Mouse (Mus musculus): ENCODE results near the gene Rtkn2. TPM values are rescaled to one million over a fixed set of nuclear protein-coding genes. Genes with fewer than 3 reads are reported as not detected.

Rtkn2 gene
- total and polyA plus RNA-seq, 3 experiments: 1.1 to 1.3 TPM; not detected in 1

DNA sequence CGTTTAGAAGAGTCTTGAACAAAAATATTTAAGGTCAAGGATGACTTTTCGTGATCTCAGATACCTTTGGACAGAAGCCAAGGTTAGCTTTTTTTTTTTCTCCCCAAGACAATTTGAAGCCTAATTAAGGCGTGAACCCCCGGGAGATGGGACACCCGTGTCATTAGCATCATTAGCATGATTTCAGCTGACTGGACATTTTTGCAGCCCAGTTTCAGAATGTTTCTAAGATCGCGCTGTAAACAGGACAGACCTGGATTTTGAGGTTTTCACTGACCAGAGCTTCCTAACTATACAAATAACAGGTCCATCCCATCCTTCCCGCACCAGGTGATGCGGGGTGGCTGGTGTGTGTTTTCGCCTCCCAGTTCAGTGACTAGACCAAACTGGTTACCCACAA is 19.8 kb downstream of the Rtkn2 start:
- no peak for DNase-seq (ENCODE audit: low read depth, low spot score)
- no peak overlapping the region for H3K27ac ChIP-seq (ENCODE audit: control insufficient read depth, low read depth, low read length)
- TF ChIP-seq NELFE (IDR thresholded peaks at IDR 0.05; ENCODE audit: low read depth, low read length) (no peak), UBTF (IDR thresholded peaks at IDR 0.05; ENCODE audit: borderline replicate concordance, insufficient read depth, low read depth, low read length) (no peak), GATA1 (IDR thresholded peaks at IDR 0.05; ENCODE audit: low read depth, low read length) (no peak), SMC3 (IDR thresholded peaks at IDR 0.05; ENCODE audit: low read depth, low read length) (no peak), ZKSCAN1 (IDR thresholded peaks at IDR 0.05; ENCODE audit: low read depth, low read length) (no peak), GABPA (IDR thresholded peaks at IDR 0.05; ENCODE audit: low read depth, low read length) (no peak), E2F4 (IDR thresholded peaks at IDR 0.05; ENCODE audit: borderline replicate concordance, low read depth, low read length) (no peak), TAL1 (IDR thresholded peaks at IDR 0.05; ENCODE audit: low read length) (no peak), MAX (IDR thresholded peaks at IDR 0.05; ENCODE audit: low read length) (no peak), ZMIZ1 (IDR thresholded peaks at IDR 0.05; ENCODE audit: low read depth, low read length) (no peak), POLR2AphosphoS5 (IDR thresholded peaks at IDR 0.05; ENCODE audit: borderline replicate concordance, low read depth, low read length) (no peak), KAT2A (conservative IDR thresholded peaks at IDR 0.05; ENCODE audit: low read depth, low read length) (no peak), SIN3A (IDR thresholded peaks at IDR 0.05; ENCODE audit: low read length) (no peak)
- H3K9me3 ChIP-seq (replicated peaks; ENCODE audit: insufficient read depth, low read length): no peaks in the 10 kb centered on the region
- no peaks in the 10 kb centered on the region for H3K4me1 ChIP-seq (ENCODE audit: control insufficient read depth in 1 of 2, insufficient read depth in 2 of 2, low read length in 2 of 2)
- no peaks in the 10 kb centered on the region for H3K27me3 ChIP-seq (ENCODE audit: control insufficient read depth in 1 of 2, insufficient read depth in 2 of 2, low read length in 2 of 2)
- no peaks in the 10 kb centered on the region for H3K79me2 ChIP-seq (ENCODE audit: control insufficient read depth, insufficient read depth, low read length, poor library complexity)
- no peak overlapping the region for H3K4me3 ChIP-seq (ENCODE audit: control insufficient read depth in 1 of 2, insufficient read depth in 1 of 2, low read depth in 2 of 2, low read length in 2 of 2)
- no peak overlapping the region for H3K9ac ChIP-seq (ENCODE audit: control insufficient read depth, low read depth, low read length, poor library complexity, severe bottlenecking)
- H3K36me3 ChIP-seq (ENCODE audit: control insufficient read depth in 1 of 2, insufficient read depth in 2 of 2, low read length in 2 of 2): no peaks in the 10 kb centered on the region

GRCm38 (mm10) chr10:68001456-68001855 is 22.1 kb downstream of the Rtkn2 start:
- no peaks in the 10 kb centered on the region for H3K4me1 ChIP-seq (ENCODE audit: control insufficient read depth in 1 of 2, insufficient read depth in 2 of 2, low read length in 2 of 2)
- H3K79me2 ChIP-seq (ENCODE audit: control insufficient read depth, insufficient read depth, low read length, poor library complexity): no peaks in the 10 kb centered on the region
- no peak overlapping the region for H3K9ac ChIP-seq (ENCODE audit: control insufficient read depth, low read depth, low read length, poor library complexity, severe bottlenecking)
- peak; percentile 26 for DNase-seq (ENCODE audit: low read depth, low spot score)
- TF ChIP-seq POLR2AphosphoS2 (IDR thresholded peaks at IDR 0.05; ENCODE audit: low read length) (no peak), CTCF (IDR thresholded peaks at IDR 0.05 in 2 of 3, conservative IDR thresholded peaks at IDR 0.05 in 1 of 3; ENCODE audit: control insufficient read depth in 1 of 3, insufficient read depth in 1 of 3, low read depth in 2 of 3, low read length in 3 of 3, poor library complexity in 1 of 3, severe bottlenecking in 1 of 3) (peak; percentile 36 to 54 (median 37)), MYC (IDR thresholded peaks at IDR 0.05; ENCODE audit: low read depth, low read length) (no peak)
- H3K27me3 ChIP-seq (ENCODE audit: control insufficient read depth in 1 of 2, insufficient read depth in 2 of 2, low read length in 2 of 2): no peaks in the 10 kb centered on the region
- H3K4me3 ChIP-seq (ENCODE audit: control insufficient read depth in 1 of 2, insufficient read depth in 1 of 2, low read depth in 2 of 2, low read length in 2 of 2): no peak overlapping the region
- H3K9me3 ChIP-seq (replicated peaks; ENCODE audit: insufficient read depth, low read length): no peaks in the 10 kb centered on the region
- H3K27ac ChIP-seq (ENCODE audit: control insufficient read depth, low read depth, low read length): no peak overlapping the region
- no peaks in the 10 kb centered on the region for H3K36me3 ChIP-seq (ENCODE audit: control insufficient read depth in 1 of 2, insufficient read depth in 2 of 2, low read length in 2 of 2)
